In genomic region chr5:15520418-15520817, GRCm38 (mm10) we compare ENCODE assay signal across 1 mouse cellular context.
A peak's percentile ranks its signal among the peaks of the same experiment; 100 is the strongest.
TF ChIP-seq lines count a peak whose summit lies in the region.

No protein-coding gene starts in this region.

TF ChIP-seq in MEL, 35 proteins besides CTCF, POLR2A, EP300 and RAD21:
- peak; percentile 14; the same call in 1 of the 2 replicates for TF ChIP-seq SMC3 (IDR thresholded peaks at IDR 0.05; ENCODE audit: low read depth, low read length)
- TF ChIP-seq ZC3H11A (IDR thresholded peaks at IDR 0.05; ENCODE audit: low read depth, low read length): peak; percentile 9; the same call in 1 of the 2 replicates
- 0 out of 2 replicates have a peak, but pooled peaks have one; percentile 30 for TF ChIP-seq ZNF384 (IDR thresholded peaks at IDR 0.05; ENCODE audit: low read depth, low read length)
TF ChIP-seq in MEL: peak in this region for 3; not testable (repeated sequence) for 32.
